Mouse (Mus musculus) lung, postnatal 0 days (tissue): ENCODE data around the gene Slc2a2. TPM values are rescaled to one million over a fixed set of nuclear protein-coding genes. Genes with fewer than 3 reads are reported as not detected.

Experiments used
- ATAC-seq: fragments of 200-750 bp; cut with Nextera tagmentation; 2 replicates; pipeline ENCODE4 v1.8.0; 2017; ENCODE audit warnings: moderate library complexity
- DNase-seq: peaks from one replicate; pipeline ENCODE4 v3.0.0-alpha.2; 2016; ENCODE audit warnings: low spot score
- H3K27ac ChIP-seq: fragments of 300-500 bp; sonication (generic); 2 replicates; pipeline ENCODE4 v1.5.1; 2014; ENCODE audit warnings: antibody characterized with exemption, mild to moderate bottlenecking, low read length, mixed read lengths
- H3K27me3 ChIP-seq: fragments of 300-500 bp; sonication (generic); replicated peaks from 2 replicates; pipeline ENCODE4 v1.6.1; 2014; ENCODE audit warnings: low read length, mixed read lengths; ENCODE audit not compliant: insufficient read depth
- H3K36me3 ChIP-seq: fragments of 300-500 bp; sonication (generic); 2 replicates; pipeline ENCODE4 v1.6.1; 2014; ENCODE audit warnings: low read length, mixed read lengths; ENCODE audit not compliant: insufficient read depth
- H3K4me1 ChIP-seq: fragments of 300-500 bp; sonication (generic); 2 replicates; pipeline ENCODE4 v1.6.1; 2014; ENCODE audit warnings: antibody characterized with exemption, low read depth, low read length, mixed read lengths; ENCODE audit not compliant: insufficient read depth
- H3K4me2 ChIP-seq: fragments of 300-500 bp; sonication (generic); replicated peaks from 2 replicates; pipeline ENCODE4 v1.6.1; 2014; ENCODE audit warnings: low read depth, mild to moderate bottlenecking, low read length, moderate library complexity, mixed read lengths
- H3K4me3 ChIP-seq: fragments of 300-500 bp; sonication (generic); 2 replicates; pipeline ENCODE4 v1.5.1; 2014; ENCODE audit warnings: low read depth, low read length
- H3K9ac ChIP-seq: fragments of 300-500 bp; sonication (generic); replicated peaks from 2 replicates; pipeline ENCODE4 v1.6.1; 2014; ENCODE audit warnings: low read depth, mild to moderate bottlenecking
- H3K9me3 ChIP-seq: fragments of 300-500 bp; sonication (generic); 2 replicates; pipeline ENCODE4 v1.6.1; 2016; ENCODE audit warnings: low read length, mixed read lengths
- CTCF ChIP-seq: IDR thresholded peaks from 2 replicates; pipeline ENCODE4 v1.5.1; 2016; ENCODE audit warnings: antibody characterized with exemption, mild to moderate bottlenecking
- EP300 ChIP-seq: IDR thresholded peaks from 2 replicates; pipeline ENCODE4 v1.6.1; 2016; ENCODE audit warnings: antibody characterized with exemption, mild to moderate bottlenecking, control low read depth
- WGBS: fragments of 180-500 bp; shearing (Covaris S2); extraction: QIAGEN DNeasy Blood & Tissue Kit; methylation state at CpG from one replicate; pipeline ENCODE4 v1.1.7; 2014; 5-methylcytosine and 5-hydroxymethylcytosine counted together
- polyA plus RNA-seq: library from polyadenylated mRNA; unstranded; fragments of >200 nt; fragmentation: Nextera tagmentation; extraction: Ambion mirVana; gene quantifications from 2 replicates; pipeline ENCODE4 v1.2.1, GENCODE M21; 2015

Slc2a2 gene
- polyA plus RNA-seq, 1 experiment from 2014 or later, result 0.24 TPM

DNA sequence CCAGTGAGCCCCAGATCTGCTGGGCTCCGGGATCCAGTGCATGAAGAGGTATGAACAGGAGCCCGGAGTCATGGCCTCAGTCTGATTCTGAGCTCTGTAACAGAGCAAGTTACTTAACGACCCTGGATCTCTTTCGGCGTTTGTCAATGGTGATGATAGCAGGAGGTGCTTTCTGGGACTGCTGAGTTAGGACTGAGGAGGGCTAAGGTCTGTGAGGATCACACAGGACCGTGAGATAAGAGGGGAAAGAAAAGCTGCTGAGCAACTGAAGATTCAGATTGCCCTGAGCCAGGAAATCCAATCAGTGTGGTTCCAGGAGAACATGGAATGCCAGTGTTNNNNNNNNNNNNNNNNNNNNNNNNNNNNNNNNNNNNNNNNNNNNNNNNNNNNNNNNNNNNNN lies 42.6 kb downstream of the Slc2a2 start:
- TF ChIP-seq EP300 (no peak), CTCF (no peak)

DNA sequence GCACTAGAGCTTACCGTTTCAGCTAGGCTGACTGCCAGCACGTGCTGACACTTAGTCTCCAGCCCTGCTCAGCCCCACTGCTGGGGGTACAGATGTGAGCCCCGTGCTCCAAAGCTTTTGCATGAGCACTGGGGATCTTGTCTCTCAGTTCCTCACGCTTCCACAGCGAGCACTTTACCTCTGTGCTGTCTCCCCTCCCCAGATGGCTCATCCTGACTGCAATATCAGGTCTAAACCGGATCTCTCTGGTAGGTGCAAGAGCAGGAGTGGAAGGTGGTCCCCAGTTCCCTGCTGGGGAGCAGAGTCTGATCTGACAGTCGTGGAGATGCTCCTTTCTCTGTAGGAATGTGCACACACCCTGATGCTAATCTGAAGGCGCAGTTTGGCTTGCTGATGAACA lies 45.5 kb downstream of the Slc2a2 start:
- Histone ChIP-seq H3K27me3 (no peaks in the 10 kb centered on the region), H3K27ac (no peak overlapping the region), H3K9ac (no peak overlapping the region), H3K36me3 (no peaks in the 10 kb centered on the region), H3K9me3 (no peaks in the 10 kb centered on the region), H3K4me1 (no peaks in the 10 kb centered on the region), H3K4me2 (no peak overlapping the region), H3K4me3 (no peak overlapping the region)
- no peak for ATAC-seq
- no peak for DNase-seq
- WGBS, result 42% methylated on average over 8 of the region's 8 CpGs
- TF ChIP-seq CTCF (no peak), EP300 (no peak)

More for the DNA sequence above, 42.6 kb downstream of the Slc2a2 start:
- H3K27ac ChIP-seq, result no peak overlapping the region
- WGBS, result 39% methylated on average over 6 of the region's 6 CpGs
- no peak for ATAC-seq
- no peak for DNase-seq
- H3K4me2 ChIP-seq, result no peak overlapping the region
- H3K9me3 ChIP-seq, result no peaks in the 10 kb centered on the region
- H3K9ac ChIP-seq, result no peak overlapping the region
- no peaks in the 10 kb centered on the region for H3K27me3 ChIP-seq
- H3K36me3 ChIP-seq, result no peaks in the 10 kb centered on the region
- H3K4me3 ChIP-seq, result no peak overlapping the region
- H3K4me1 ChIP-seq, result no peaks in the 10 kb centered on the region

DNA sequence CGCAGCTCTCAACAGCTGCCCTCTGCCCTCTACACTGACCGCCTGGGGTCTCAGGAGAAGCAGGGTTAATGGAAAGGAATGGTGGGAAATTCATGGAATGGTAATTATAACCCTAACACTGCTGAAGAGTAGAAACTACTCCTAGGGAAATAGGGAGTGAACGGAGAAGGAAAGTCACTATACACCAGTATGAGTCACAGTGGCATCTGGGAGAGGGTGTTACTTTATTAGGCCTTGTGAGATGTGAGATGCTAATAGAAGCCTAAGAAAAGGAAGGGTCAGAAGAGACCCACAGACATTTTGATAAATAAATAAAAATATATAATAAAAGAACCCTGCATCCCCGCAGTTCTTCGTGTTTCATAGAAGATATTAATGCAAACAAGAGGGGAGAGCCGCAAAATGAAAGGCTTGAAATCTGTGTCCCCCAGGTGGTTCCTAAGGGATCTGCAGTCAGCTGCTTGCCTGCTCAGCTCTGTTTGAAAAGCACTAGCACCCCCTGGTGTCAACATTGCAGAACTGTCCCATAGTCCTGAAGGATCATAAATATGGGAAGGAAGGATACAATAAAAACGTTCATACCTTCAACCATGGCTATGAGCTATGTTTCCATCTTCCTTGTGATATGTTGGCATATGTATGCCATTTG lies 48.3 kb downstream of the Slc2a2 start:
- H3K9me3 ChIP-seq, result no peaks in the 10 kb centered on the region
- no peaks in the 10 kb centered on the region for H3K4me1 ChIP-seq
- TF ChIP-seq CTCF, result peak; percentile 99
- no peak for TF ChIP-seq EP300
- H3K27me3 ChIP-seq, result no peaks in the 10 kb centered on the region
- H3K4me2 ChIP-seq, result no peak overlapping the region
- peak; percentile 84 for ATAC-seq
- H3K27ac ChIP-seq, result no peak overlapping the region
- peak; percentile 94 for DNase-seq
- H3K4me3 ChIP-seq, result no peak overlapping the region
- H3K36me3 ChIP-seq, result no peaks in the 10 kb centered on the region
- WGBS, result 33% methylated on average over 7 of the region's 7 CpGs
- H3K9ac ChIP-seq, result no peak overlapping the region

DNA sequence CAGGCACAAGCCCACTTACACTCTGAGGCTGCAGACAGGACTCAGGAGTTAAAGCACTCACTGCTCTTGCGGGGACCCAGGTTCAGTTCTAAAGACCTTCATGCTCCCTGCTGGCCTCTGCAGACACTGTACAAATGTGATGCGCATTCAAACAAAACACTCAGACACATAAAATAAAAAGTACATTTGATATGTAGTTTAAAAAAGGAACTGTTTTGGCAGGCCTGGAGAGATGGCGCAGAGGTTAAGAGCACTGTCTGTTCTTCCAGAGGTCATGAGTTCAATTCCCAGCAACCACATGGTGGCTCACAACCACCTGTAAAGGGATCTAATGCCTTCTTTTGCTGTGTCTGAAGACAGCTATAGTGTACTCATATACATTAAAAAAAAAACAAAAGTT lies 50.4 kb downstream of the Slc2a2 start:
- DNase-seq (no peak), ATAC-seq (no peak)
- Histone ChIP-seq H3K4me1 (no peaks in the 10 kb centered on the region), H3K27ac (no peak overlapping the region), H3K4me2 (no peak overlapping the region), H3K9me3 (no peaks in the 10 kb centered on the region), H3K36me3 (no peaks in the 10 kb centered on the region), H3K9ac (no peak overlapping the region), H3K27me3 (no peaks in the 10 kb centered on the region), H3K4me3 (no peak overlapping the region)
- TF ChIP-seq CTCF (no peak), EP300 (no peak)
- WGBS, result 83% methylated on average over 3 of the region's 3 CpGs

DNA sequence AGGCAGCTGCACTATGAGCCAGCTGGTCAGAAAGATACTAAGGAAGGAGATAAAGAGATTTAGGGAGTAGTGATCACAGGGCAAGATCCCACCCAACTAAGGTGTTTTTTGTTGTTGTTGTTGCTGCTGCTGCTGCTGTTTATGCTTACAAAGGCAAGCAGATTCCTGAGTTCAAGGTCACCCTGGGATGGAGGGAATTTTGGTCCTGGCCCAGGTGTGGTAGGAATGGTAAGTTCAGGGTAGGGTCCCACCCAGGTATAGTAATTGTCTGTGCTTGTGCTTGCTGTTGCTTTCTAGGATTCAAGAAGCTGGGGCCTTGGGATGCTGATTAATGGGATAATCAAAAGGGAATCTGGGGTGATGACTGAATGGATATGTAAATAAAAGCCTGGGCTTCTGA lies 51.3 kb downstream of the Slc2a2 start:
- Histone ChIP-seq H3K9ac (no peak overlapping the region), H3K4me1 (no peaks in the 10 kb centered on the region), H3K4me2 (no peak overlapping the region), H3K27ac (no peak overlapping the region), H3K9me3 (no peaks in the 10 kb centered on the region), H3K4me3 (no peak overlapping the region), H3K36me3 (no peaks in the 10 kb centered on the region), H3K27me3 (no peaks in the 10 kb centered on the region)
- ATAC-seq, result no peak
- TF ChIP-seq EP300 (no peak), CTCF (no peak)
- DNase-seq, result no peak

DNA sequence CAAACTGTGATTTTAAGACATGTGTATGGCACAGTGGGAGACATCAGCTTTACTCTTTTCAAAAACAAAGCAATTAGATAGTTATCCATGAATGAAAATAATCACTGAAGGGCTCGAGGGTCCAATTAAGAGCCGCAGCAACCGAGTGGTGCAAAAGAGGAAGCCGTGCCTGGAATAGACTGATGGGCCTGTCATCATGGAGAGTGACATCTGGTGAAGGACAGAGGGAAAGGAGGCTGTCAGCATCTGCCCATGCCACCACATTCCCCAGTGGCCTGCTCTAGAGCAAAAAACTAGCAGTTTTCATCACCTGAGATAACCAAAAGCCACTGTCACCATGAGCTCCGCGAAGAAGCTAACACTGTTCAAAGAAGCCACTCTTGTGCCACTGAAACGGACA lies 57.8 kb downstream of the Slc2a2 start:
- Histone ChIP-seq H3K9me3 (no peaks in the 10 kb centered on the region), H3K9ac (no peak overlapping the region), H3K4me3 (no peak overlapping the region), H3K27me3 (no peaks in the 10 kb centered on the region), H3K4me2 (no peak overlapping the region), H3K27ac (no peak overlapping the region), H3K36me3 (no peaks in the 10 kb centered on the region), H3K4me1 (no peaks in the 10 kb centered on the region)
- ATAC-seq (no peak), DNase-seq (no peak)
- no peak for TF ChIP-seq EP300
- TF ChIP-seq CTCF, result no peak
- 79% methylated on average over 7 of the region's 7 CpGs for WGBS

DNA sequence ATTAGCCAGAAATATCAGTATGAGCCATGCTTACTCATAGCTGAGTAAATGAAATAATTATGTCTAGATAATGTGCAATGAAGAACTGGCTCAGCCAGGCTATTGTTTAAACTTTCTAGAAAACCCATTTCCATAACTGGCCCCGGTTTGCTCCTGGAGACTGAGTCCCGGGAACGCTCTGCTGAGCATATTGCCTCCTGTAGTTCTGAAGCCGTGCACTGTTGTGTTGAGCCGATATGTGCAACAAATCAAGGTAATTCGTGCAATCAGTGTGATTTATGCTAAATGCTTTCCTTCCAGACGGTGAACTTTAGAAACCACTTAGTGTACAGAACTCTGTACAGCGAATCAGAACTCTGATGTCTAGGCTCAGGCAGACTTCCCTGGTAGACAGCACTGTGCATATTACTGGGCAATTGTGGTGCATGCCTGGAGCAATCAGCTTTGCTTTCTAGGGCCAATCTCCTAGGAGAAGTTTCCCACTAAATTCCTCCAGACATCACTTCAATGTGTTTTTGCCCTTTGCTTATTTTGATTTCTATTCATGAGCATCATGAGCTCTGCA lies 63.6 kb downstream of the Slc2a2 start:
- Histone ChIP-seq H3K9me3 (no peaks in the 10 kb centered on the region), H3K4me2 (no peak overlapping the region), H3K27me3 (no peaks in the 10 kb centered on the region), H3K4me3 (no peak overlapping the region), H3K27ac (no peak overlapping the region), H3K9ac (no peak overlapping the region), H3K36me3 (no peaks in the 10 kb centered on the region), H3K4me1 (no peaks in the 10 kb centered on the region)
- DNase-seq, result no peak
- TF ChIP-seq EP300 (no peak), CTCF (no peak)
- no peak for ATAC-seq
- 86% methylated on average over 8 of the region's 8 CpGs for WGBS
